Mouse (Mus musculus) myocyte (in vitro differentiated cells): ENCODE measurements around the gene Map3k13.

Experiments used
- CEBPB ChIP-seq: IDR thresholded peaks from 2 replicates; pipeline ENCODE4 v1.6.1; 2011; ENCODE audit warnings: mild to moderate bottlenecking, moderate library complexity; ENCODE audit not compliant: poor library complexity, insufficient read depth, severe bottlenecking
- E2F4 ChIP-seq: IDR thresholded peaks from one replicate; pipeline ENCODE4 v1.6.1; 2011; ENCODE audit warnings: mild to moderate bottlenecking, control low read depth, moderate library complexity; ENCODE audit not compliant: insufficient read depth
- MAX ChIP-seq: IDR thresholded peaks from one replicate; pipeline ENCODE4 v1.6.1; 2011; ENCODE audit warnings: low read depth, mild to moderate bottlenecking, control low read depth
- MYOD1 ChIP-seq, 3 experiments: IDR thresholded peaks; one replicate each; pipeline ENCODE4 v1.6.1; 2011; ENCODE audit warnings: control low read depth in 2 of 3, low read depth in 2 of 3, mild to moderate bottlenecking in 2 of 3, moderate library complexity in 1 of 3; ENCODE audit not compliant: insufficient read length in 2 of 3, control insufficient read depth in 1 of 3
- MYOG ChIP-seq, 3 experiments: IDR thresholded peaks; one replicate each; pipeline ENCODE4 v1.6.1; 2011; ENCODE audit warnings: control low read depth in 2 of 3, low read depth in 2 of 3, mild to moderate bottlenecking in 2 of 3; ENCODE audit not compliant: insufficient read length in 2 of 3, control insufficient read depth in 1 of 3, insufficient read depth in 1 of 3
- POLR2A ChIP-seq: IDR thresholded peaks from one replicate; pipeline ENCODE4 v1.6.1; 2011; ENCODE audit warnings: low read depth, mild to moderate bottlenecking, control low read depth, moderate library complexity; ENCODE audit not compliant: insufficient read length
- POLR2AphosphoS2 ChIP-seq: IDR thresholded peaks from one replicate; pipeline ENCODE4 v1.6.1; 2011; ENCODE audit warnings: low read depth, control low read depth; ENCODE audit not compliant: insufficient read length
- TCF12 ChIP-seq: IDR thresholded peaks from one replicate; pipeline ENCODE4 v1.6.1; 2011; ENCODE audit warnings: mild to moderate bottlenecking, control low read depth; ENCODE audit not compliant: poor library complexity, insufficient read depth, severe bottlenecking
- TCF3 ChIP-seq: IDR thresholded peaks from one replicate; pipeline ENCODE4 v1.6.1; 2011; ENCODE audit warnings: low read depth, control low read depth; ENCODE audit not compliant: insufficient read length
- USF1 ChIP-seq: IDR thresholded peaks from one replicate; pipeline ENCODE4 v1.6.1; 2011; ENCODE audit warnings: low read depth, mild to moderate bottlenecking, control low read depth, moderate library complexity

DNA sequence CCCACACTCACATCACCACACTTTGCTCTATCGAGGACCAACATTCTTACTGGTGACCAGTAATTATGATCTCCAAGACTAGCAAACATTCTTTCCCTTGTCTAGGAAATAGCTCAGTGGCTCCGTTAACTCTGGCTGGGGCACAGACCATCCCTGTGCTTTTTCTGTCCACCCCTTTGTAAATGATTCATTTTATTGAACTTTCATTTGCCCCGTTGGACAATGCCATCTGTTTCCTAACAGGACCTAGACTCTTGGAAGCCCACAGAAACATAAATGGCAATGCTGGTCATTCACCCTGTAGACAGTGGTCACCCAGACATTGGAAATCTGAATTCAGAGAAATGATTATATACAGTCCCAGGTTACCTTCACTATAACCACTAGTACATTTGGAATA is 84.7 kb downstream of the Map3k13 start:
- TF ChIP-seq POLR2A (no peak), TCF12 (no peak), CEBPB (no peak), USF1 (no peak), MYOG (IDR thresholded peaks at IDR 0.05; ENCODE audit: control insufficient read depth in 1 of 3, insufficient read depth in 1 of 3, insufficient read length in 2 of 3, low read depth in 2 of 3) (no peak), MAX (no peak), TCF3 (no peak), POLR2AphosphoS2 (no peak), MYOD1 (IDR thresholded peaks at IDR 0.05; ENCODE audit: control insufficient read depth in 1 of 3, insufficient read length in 2 of 3, low read depth in 2 of 3) (no peak), E2F4 (no peak)
